Mouse (Mus musculus): Measurements from ENCODE around the gene Mrps33. TPM values are rescaled to one million over a fixed set of nuclear protein-coding genes. Genes with fewer than 3 reads are reported as not detected.

Gene Mrps33
- total RNA-seq, 1 experiment: 88.6 TPM

- H3K9ac ChIP-seq (ENCODE audit: insufficient read depth, low read depth, low read length, poor library complexity, severe bottlenecking): peak overlapping the region; percentile 62; the same call in 1 of the 2 replicates
- in situ Hi-C loops (cut with MboI; ENCODE audit: low sequenced_read_pairs in 2 of 2, unreplicated experiment in 2 of 2): loop anchor here in 1 of 2 experiments (10.0 to 25.0 kb wide), 2 partner anchors 206 to 319 kb away; partner anchors contain the start of gene Adck2
- H3K36me3 ChIP-seq (ENCODE audit: control insufficient read depth, insufficient read depth, low read length, poor library complexity, severe bottlenecking): no peaks in the 10 kb centered on the region
- TF ChIP-seq CHD2 (IDR thresholded peaks at IDR 0.05; ENCODE audit: low read depth, low read length): peak; percentile 68; the same call in 1 of the 2 replicates
- TF ChIP-seq ZC3H11A (IDR thresholded peaks at IDR 0.05; ENCODE audit: borderline replicate concordance, low read depth, low read length): no peak
- peak overlapping the region; percentile 97 for H3K27ac ChIP-seq (ENCODE audit: insufficient read depth, low read depth, low read length, poor library complexity, severe bottlenecking)
- H3K4me3 ChIP-seq (ENCODE audit: insufficient read depth in 1 of 2, low read depth in 1 of 2, low read length in 2 of 2, poor library complexity in 1 of 2, severe bottlenecking in 1 of 2): peak overlapping the region; percentile 47 to 55
- peak; percentile 60 for DNase-seq (ENCODE audit: low read depth, low spot score)
- no peaks in the 10 kb centered on the region for H3K9me3 ChIP-seq (ENCODE audit: control insufficient read depth, insufficient read depth, low read depth, low read length)
- peaks cover 2 to 9% of the 10 kb centered on the region in 2 experiments; a peak in 2 of 4 replicates for H3K4me1 ChIP-seq (ENCODE audit: control insufficient read depth in 2 of 2, insufficient read depth in 2 of 2, low read length in 2 of 2, poor library complexity in 1 of 2)
These were observed 29.7 kb downstream of the Mrps33 start for GRCm38 (mm10) chr6:39780857-39781666.

- Histone ChIP-seq H3K9me3 (ENCODE audit: control insufficient read depth, insufficient read depth, low read depth, low read length) (no peaks in the 10 kb centered on the region), H3K9ac (ENCODE audit: insufficient read depth, low read depth, low read length, poor library complexity, severe bottlenecking) (no peak overlapping the region), H3K36me3 (ENCODE audit: control insufficient read depth, insufficient read depth, low read length, poor library complexity, severe bottlenecking) (no peaks in the 10 kb centered on the region), H3K4me3 (ENCODE audit: insufficient read depth in 1 of 2, low read depth in 1 of 2, low read length in 2 of 2, poor library complexity in 1 of 2, severe bottlenecking in 1 of 2) (no peak overlapping the region), H3K27ac (ENCODE audit: insufficient read depth, low read depth, low read length, poor library complexity, severe bottlenecking) (no peak overlapping the region), H3K4me1 (ENCODE audit: control insufficient read depth in 2 of 2, insufficient read depth in 2 of 2, low read length in 2 of 2, poor library complexity in 1 of 2) (peaks cover 2 to 9% of the 10 kb centered on the region in 2 experiments; a peak in 2 of 4 replicates)
- no peak for TF ChIP-seq ZNF384 (IDR thresholded peaks at IDR 0.05; ENCODE audit: low read depth, low read length)
- TF ChIP-seq CHD2 (IDR thresholded peaks at IDR 0.05; ENCODE audit: low read depth, low read length): no peak
- TF ChIP-seq MAFK (IDR thresholded peaks at IDR 0.05; ENCODE audit: insufficient read depth, low read depth, low read length): no peak
- no peak for TF ChIP-seq ZC3H11A (IDR thresholded peaks at IDR 0.05; ENCODE audit: borderline replicate concordance, low read depth, low read length)
- TF ChIP-seq HCFC1 (IDR thresholded peaks at IDR 0.05; ENCODE audit: borderline replicate concordance, insufficient read depth, low read length): no peak
- in situ Hi-C loops (cut with MboI; ENCODE audit: low sequenced_read_pairs in 2 of 2, unreplicated experiment in 2 of 2): loop anchor here in 1 of 2 experiments (25.0 kb wide), 1 partner anchor 316 kb away; no protein-coding TSS in a partner anchor
- DNase-seq (ENCODE audit: low read depth, low spot score): no peak
These were observed 32.3 kb downstream of the Mrps33 start for GRCm38 (mm10) chr6:39778506-39778905.

- no peak overlapping the region for H3K27ac ChIP-seq (ENCODE audit: insufficient read depth, low read depth, low read length, poor library complexity, severe bottlenecking)
- no peaks in the 10 kb centered on the region for H3K9me3 ChIP-seq (ENCODE audit: control insufficient read depth, insufficient read depth, low read depth, low read length)
- H3K9ac ChIP-seq (ENCODE audit: insufficient read depth, low read depth, low read length, poor library complexity, severe bottlenecking): no peak overlapping the region
- DNase-seq (ENCODE audit: low read depth, low spot score): no peak
- no peak overlapping the region for H3K4me3 ChIP-seq (ENCODE audit: insufficient read depth in 1 of 2, low read depth in 1 of 2, low read length in 2 of 2, poor library complexity in 1 of 2, severe bottlenecking in 1 of 2)
- H3K36me3 ChIP-seq (ENCODE audit: control insufficient read depth, insufficient read depth, low read length, poor library complexity, severe bottlenecking): no peaks in the 10 kb centered on the region
- peaks cover 2 to 6% of the 10 kb centered on the region in 2 experiments; a peak in 2 of 4 replicates for H3K4me1 ChIP-seq (ENCODE audit: control insufficient read depth in 2 of 2, insufficient read depth in 2 of 2, low read length in 2 of 2, poor library complexity in 1 of 2)
- TF ChIP-seq CHD2 (IDR thresholded peaks at IDR 0.05; ENCODE audit: low read depth, low read length) (no peak), MAFK (IDR thresholded peaks at IDR 0.05; ENCODE audit: insufficient read depth, low read depth, low read length) (no peak), ZC3H11A (IDR thresholded peaks at IDR 0.05; ENCODE audit: borderline replicate concordance, low read depth, low read length) (no peak), HCFC1 (IDR thresholded peaks at IDR 0.05; ENCODE audit: borderline replicate concordance, insufficient read depth, low read length) (no peak), ZNF384 (IDR thresholded peaks at IDR 0.05; ENCODE audit: low read depth, low read length) (no peak)
- in situ Hi-C loops (cut with MboI; ENCODE audit: low sequenced_read_pairs in 2 of 2, unreplicated experiment in 2 of 2): loop anchor here in 1 of 2 experiments (25.0 kb wide), 1 partner anchor 314 kb away; no protein-coding TSS in a partner anchor
These were observed 34.5 kb downstream of the Mrps33 start for GRCm38 (mm10) chr6:39776275-39776674.

GRCm38 (mm10) chr6:39775029-39775428, 35.8 kb downstream of the Mrps33 start:
- TF ChIP-seq ZNF384 (IDR thresholded peaks at IDR 0.05; ENCODE audit: low read depth, low read length): no peak
- TF ChIP-seq ZC3H11A (IDR thresholded peaks at IDR 0.05; ENCODE audit: borderline replicate concordance, low read depth, low read length): no peak
- TF ChIP-seq HCFC1 (IDR thresholded peaks at IDR 0.05; ENCODE audit: borderline replicate concordance, insufficient read depth, low read length): no peak
- TF ChIP-seq MAFK (IDR thresholded peaks at IDR 0.05; ENCODE audit: insufficient read depth, low read depth, low read length): no peak
- no peak for TF ChIP-seq CHD2 (IDR thresholded peaks at IDR 0.05; ENCODE audit: low read depth, low read length)
- peaks cover 0 to 6% of the 10 kb centered on the region in 2 experiments; a peak in 2 of 4 replicates for H3K4me1 ChIP-seq (ENCODE audit: control insufficient read depth in 2 of 2, insufficient read depth in 2 of 2, low read length in 2 of 2, poor library complexity in 1 of 2)
- no peaks in the 10 kb centered on the region for H3K9me3 ChIP-seq (ENCODE audit: control insufficient read depth, insufficient read depth, low read depth, low read length)
- H3K4me3 ChIP-seq (ENCODE audit: insufficient read depth in 1 of 2, low read depth in 1 of 2, low read length in 2 of 2, poor library complexity in 1 of 2, severe bottlenecking in 1 of 2): no peak overlapping the region
- no peaks in the 10 kb centered on the region for H3K36me3 ChIP-seq (ENCODE audit: control insufficient read depth, insufficient read depth, low read length, poor library complexity, severe bottlenecking)
- DNase-seq (ENCODE audit: low read depth, low spot score): no peak
- H3K9ac ChIP-seq (ENCODE audit: insufficient read depth, low read depth, low read length, poor library complexity, severe bottlenecking): no peak overlapping the region
- no peak overlapping the region for H3K27ac ChIP-seq (ENCODE audit: insufficient read depth, low read depth, low read length, poor library complexity, severe bottlenecking)
- in situ Hi-C loops (cut with MboI; ENCODE audit: low sequenced_read_pairs in 2 of 2, unreplicated experiment in 2 of 2): loop anchor here in 1 of 2 experiments (25.0 kb wide), 1 partner anchor 313 kb away; no protein-coding TSS in a partner anchor

Measured in ES-E14 (cell line).